Mouse (Mus musculus): ENCODE data around the gene St5.

Gene St5

DNA sequence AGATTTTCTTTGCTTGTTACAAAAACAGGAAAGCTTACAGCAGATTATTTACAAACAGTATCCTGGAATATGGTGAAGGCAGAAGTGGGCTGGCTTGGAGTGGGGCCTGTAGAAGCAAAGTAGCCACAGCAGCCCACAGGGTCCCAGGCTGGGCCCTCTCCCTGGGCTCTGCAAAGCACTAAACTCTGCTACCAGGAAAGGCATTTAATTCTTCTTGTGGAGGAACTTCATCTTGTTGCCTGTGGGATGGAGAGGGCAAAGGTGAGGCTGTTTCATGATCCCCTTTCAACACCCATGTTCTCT lies 179.0 kb downstream of the St5 start:
- no peak for DNase-seq

DNA sequence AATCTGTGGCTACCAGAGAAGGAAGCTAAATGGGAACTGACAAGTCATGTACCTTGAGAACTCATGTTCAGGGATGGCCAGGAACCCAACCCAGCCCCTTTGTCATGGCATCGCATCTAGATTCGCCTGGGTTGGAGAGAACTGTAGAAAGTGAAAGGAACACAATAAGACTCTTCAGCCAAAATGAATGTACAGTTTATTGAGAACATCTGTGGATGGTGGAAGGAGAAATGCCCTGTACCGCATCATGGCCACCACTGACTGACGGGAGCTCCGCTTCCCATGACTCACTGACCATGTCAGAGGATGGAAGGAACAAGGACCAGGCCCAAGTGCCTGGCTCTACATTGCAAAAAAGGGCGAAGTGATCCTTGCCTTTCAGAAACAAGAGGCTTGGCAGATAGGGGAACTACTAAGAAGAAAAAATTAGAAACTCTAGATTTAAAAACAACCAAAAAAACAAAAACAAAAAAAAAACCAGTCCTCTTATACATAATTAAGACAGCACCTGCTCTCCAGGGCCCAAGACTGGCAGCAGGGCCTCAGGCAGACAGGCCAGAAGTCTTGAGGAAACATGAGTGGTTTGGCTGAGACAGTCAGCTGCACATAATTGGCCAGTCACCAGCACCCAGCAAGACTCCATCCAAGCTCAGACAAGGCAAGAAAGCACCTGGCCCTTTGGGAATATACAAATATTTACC lies 179.5 kb downstream of the St5 start:
- no peak for DNase-seq

DNA sequence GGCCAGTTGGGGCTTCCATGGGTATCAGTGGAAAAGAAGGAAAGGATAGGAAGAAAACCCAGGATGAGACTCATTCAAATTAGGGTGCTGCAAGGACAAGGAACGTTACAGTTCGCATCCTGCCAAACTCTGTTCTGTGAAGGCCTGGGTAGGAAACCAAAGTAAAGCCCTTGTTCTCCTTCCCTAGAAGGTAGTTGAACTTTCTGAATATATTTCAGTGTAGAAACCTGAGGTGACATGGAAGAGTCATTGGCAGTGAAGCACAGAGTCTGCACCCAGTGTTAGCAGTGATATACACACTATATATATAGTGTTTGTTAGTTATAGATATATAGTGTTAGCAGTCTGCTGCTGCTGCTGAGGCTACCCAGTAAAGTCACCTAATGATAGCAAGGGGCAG lies 180.1 kb downstream of the St5 start:
- no peak for DNase-seq

DNA sequence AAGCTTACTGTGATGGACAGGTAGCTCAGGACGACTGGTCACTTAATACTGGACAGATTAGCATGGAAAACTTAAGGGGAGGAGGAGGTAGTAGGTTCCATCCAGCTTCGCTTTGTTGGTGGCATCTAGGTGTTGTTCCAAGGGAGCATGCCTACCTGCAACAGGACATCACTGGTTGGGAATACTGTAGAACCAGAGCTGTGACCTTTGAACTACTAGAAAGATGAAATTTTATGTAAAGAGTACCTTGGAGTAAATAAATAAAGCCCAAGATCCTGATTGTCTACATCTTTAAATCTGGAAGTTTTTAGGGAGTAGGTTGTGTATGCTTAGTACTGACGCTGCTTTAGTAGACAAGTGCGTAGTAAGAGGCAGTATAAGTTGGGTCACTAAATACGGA lies 181.3 kb downstream of the St5 start:
- no peak for DNase-seq

DNA sequence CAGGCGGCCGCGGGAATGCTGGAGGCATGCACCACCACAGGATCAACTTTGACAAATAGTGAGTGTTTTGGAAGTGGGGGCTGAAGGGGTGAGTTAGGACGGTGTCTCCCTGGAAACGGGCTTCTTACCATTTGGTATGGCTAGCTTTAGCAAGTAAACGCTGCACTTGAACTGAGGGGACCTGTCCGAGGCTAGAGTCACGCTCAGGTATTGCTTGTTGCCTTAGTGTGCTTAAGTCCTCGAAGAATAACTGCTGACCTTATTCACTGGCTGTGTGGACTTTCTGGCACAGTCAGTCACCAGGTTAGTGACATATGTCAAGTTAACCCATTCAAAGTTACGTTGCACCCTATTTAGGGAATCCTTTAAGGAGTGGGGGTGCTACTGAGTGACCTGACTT lies 183.5 kb downstream of the St5 start:
- no peak for DNase-seq

DNA sequence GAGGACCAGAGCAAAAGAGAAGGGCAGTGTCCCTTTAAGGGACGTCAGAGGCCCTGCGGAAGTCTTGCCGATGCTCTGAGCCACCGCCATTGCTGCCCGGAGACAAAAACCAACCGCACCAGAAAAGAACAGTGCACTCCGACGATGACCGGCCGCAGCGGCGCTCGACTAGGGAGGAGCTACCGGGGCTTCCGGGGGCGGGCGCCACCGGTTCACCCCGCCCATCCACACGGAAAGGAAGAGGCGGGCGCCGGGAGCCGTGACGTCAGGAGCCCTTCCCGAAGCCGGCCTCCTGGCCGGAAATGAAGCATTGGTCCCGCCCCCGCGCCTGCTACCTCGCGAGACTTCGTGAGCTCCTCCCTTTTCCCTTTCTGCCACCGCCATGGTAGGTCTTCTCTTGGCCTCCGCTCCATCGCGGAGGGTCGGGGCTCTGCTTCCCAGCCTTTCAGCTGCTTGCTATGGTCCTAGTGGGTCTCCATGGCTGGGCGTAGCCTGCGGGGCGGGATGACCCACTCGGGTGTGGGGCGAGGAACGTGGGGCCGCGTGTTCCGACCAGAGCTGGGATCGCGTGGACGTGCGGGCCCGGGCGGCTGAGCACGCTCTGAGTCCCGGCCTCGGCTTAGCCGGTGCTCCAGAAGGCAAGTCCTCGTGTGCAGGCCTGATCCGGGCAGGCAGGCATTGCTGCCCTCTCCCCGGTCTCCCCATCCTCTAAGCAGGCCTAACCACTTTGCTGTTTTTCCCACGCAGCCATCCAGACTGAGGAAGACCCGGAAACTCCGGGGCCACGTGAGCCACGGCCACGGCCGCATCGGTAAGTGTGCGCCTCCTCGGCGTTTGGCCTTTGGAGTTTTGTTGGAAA lies 184.3 kb downstream of the St5 start, which contains the start of gene Rpl27a:
TSS of gene Rpl27a (plus strand) at position 310 of the 859 bp plus-strand sequence.
- peak; percentile 98 to 99 for DNase-seq

DNA sequence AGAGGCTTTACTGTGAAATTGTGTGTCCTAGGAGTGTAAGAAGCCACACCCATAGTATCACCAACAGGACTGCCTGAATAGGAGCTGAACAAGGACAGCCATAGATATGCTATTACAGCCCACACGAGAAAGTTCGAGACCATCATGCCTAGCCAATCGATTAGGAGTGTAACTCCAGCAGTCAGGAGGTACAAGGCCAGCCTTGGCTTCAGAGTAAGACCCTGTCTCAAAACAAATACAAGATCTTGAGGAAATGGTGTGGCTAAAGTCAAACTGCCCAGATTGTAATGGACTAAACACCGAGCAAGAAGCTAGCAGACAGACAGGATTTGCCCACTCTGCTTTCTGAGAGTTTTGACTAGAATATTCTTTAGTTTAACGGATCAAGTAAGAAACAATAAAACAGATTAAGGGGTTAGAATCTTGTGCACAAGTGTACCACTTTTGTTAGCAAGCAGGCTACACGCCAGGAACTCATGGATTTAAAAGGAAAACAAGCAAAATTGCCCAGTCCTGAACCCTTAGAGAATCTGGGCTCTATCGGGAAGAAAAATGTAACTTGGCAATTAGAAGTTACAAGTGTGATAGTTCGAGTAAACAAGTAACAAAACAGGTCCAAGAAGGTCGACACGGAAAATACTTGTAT lies 185.2 kb downstream of the St5 start:
- DNase-seq: no peak

DNA sequence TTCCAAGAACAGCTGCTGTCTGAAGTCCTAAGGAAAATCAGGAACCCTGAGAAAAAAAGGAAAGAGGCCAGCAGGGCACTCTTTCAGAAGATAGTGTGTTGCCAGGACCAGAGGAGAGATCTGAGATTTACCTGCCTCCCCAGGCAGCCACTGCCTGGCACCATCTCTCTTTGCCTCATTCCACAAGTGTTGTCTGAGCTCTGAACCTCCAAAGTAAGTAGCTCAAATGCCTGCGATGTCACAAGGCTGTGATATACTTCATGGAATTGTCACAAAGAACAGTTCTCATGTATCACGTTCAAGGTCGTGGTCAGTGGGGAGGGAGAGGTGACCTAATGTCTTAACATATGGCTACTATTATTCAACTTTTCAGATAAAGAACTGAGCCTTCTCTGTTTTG lies 186.9 kb downstream of the St5 start:
- no peak for DNase-seq

DNA sequence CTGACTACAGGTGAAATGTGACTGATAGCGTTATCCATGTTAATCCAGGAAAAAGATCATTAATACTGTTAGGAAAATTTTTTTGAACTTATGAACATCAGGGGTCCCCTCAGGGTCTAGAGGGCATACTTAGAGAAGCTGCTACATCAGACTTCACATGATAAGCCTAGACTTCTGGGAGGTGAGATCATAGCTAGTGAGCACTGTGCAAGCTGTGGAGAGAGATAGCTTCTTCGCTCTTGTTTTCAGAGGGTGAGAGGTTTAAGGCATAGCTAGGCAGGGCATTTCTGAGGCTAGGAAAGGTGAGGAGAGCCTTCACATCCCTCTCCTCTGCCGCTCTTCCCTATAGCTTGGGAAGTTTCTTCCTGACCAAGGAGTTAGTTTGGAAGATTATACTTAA lies 191.6 kb downstream of the St5 start:
- no peak for DNase-seq

DNA sequence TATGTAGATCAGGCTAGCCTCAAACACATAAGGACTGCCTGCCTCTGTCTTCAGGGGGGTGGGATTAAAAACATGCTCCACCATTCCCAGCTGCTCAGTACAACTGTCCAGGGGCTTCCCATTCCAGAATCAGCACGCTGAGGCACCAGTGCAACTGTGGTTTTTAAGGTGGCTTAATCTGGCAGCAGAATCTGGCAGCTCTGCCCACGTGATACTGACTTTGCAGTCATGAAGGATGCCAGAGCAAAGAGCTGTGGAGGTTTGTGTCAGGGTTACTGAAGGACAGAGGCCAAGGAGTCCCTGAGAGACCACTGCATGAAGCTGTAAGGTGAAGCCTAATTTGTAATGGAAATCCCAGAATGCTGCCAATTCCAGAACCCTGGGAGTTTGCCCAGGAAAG lies 192.6 kb downstream of the St5 start:
- no peak for DNase-seq

DNA sequence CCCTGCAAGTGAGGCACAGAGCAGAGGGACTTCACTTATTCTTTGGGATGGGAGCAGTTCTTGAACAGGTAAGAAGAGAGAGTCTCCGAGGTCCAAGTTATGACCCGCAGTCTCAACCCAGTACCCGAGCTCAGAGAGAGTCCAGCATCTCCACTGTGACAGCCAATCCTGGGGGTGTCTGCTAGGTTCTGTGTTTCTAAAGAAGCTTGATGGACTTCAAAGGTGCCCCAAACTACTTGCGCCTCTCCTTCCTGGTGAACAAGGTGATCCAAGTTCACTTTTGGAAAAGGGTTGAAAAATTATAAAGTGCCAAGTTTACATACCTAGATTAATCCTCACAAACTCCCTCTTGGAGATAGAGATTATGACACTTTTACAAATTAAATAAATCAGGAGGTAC lies 195.4 kb downstream of the St5 start, which contains the start of gene Trim66:
TSS of gene Trim66 (minus strand) at position 101 of the 400 bp plus-strand sequence.
- no peak for DNase-seq

DNA sequence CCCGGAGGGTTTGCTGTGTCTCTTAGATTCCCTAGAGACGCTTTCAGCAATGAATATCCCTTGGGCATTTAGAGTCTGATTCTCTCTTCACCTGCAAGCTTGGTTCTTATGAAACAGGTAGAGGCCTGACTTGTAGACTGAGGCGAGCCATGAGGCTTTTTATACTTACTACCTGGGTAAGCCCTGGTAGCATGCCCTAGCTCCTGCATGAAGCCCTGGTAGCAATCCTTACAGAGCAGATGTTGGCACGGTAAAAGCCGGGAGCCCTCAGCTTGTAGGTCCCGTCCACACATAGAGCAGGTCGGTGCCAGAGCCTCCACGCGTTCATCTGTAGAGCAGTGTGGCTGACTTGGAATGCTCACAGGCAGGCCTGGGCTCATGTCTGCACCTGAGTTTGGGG lies 195.8 kb downstream of the St5 start:
- no peak for DNase-seq

DNA sequence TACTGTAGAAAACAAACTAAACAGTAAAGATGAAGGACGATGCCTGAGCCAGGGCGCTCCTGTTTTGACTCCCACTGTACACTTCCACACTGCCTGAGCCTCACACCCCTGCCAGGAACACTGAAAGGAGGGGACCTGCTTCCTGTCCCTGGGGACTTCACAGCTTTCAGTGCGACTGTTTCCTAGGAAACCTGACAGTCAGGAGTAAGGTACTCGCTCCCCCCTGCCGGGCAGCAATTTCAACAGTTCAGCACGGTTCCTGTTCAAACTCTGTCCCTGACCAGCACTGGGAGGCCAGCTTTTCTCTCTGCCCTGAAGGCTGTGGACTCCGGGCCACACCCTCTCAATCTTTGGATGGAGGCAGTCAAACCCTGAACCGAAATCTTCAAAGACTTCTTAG lies 196.3 kb downstream of the St5 start:
- DNase-seq: no peak

DNA sequence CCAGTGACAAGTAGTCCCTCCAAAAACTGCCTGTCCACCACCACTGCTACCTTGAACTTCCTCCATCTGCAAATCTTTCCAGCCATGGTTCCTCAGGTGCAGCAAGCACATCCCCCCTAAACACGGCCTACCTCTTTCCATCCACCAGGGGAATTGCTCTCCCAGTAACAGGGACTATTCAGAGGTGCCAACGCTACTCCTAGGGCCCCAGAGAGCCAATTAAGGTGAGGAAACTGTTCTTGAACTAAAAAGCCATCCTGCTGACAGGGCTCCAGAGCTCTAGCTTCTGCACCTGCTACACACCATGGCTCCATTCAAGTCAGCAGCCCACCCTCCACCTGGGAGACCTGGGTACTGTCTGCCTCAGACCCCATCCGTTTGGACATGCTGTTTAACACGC lies 205.9 kb downstream of the St5 start:
- no peak for DNase-seq

DNA sequence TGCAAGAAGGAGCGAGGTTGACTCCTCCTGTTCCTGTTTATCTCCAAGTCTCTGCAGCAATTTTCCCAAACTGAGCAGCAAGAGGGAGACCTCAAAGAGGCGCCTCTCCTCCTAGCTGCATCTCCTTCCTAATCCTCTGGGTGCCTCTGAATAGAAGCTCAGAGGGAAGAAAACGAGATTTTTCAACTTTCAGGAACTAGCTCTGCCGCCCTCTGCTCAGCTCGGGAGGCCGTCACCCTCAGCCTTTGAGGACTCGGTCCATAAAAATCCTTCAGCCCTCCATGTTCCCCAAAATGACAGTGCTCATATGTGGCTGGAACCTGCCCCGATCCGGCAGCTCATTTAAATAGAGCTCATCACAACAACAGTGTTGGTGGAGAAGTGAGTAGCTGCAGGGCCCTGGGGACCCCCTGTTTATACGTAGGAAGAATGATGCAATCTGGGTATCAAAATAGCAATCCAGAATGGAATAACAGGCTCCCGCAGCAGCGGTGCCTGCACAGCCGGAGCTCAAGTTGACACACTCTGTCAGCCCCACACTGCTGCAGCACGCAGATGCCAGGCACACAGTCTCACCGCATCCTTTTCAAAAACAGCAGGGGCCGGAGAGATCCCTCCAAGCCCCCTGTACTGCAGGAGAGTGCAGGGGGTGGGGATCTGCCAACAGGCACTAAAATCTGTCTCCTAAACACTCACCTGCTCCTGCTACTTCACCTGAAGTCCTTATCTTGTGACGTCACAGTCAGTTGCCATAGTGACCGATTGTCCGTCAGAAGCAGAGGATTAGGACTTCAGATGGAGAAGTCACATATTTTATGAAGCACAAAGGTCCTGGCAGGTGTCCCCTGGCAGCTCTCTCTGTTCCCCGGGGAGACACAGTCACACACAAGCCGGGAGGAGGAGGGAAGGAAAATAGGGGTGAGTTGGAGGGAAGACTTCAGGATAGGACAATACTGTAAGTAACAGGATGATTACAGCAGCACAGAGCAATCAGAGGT lies 209.8 kb downstream of the St5 start:
- no peak for DNase-seq

DNA sequence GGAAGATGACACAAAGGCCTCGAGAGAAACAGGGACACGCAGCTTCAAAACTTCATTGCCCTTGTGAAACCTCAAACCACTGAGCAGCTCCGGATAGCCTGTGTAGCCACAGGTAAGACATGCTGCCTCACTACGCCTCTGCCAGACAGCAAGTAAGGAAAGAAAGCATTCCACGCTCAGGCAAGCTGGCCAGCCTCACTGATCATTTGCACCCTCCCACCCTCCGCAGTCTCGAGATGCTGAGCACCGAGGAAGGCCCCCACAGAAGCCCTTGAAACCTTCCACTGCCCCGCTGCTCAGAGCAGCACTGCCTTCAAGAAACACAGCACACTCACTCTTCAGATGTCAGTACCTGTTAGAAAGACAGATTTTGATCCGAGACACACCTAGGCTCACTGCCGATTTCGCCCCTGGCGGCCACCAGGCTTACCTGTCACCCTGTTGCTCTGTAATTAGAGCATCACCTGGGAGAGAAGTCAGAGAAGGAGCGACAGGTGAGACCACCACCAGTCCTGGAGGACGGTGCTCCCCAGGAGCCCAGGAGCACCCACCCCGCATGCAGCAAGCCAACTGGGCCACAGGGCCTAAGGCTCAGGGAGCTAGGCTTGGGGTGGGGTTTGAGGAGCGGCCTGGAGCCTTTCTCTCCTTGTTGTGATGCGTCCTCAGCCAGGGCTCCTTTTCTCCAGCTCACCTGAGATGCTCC lies 210.6 kb downstream of the St5 start:
- DNase-seq: no peak

DNA sequence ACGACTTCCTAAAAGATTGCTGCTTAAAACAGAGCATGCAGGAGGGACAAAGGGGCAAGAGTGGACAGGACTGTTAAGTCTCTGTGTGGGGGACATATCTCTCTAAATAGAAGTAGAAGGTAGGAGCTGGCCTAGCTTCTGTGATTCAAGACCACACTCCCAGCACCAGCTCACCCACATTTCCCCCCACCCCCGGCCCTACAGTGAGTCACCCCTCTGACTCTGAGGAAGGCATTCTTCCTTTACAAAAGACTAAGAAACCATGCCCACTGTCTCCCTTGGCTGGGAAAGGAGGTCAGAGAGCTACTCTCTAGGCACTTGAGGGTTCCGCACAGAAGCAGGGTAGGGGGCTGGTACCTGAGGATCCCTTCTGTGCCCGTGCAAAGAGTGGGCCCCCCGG lies 219.2 kb downstream of the St5 start:
- DNase-seq: no peak

DNA sequence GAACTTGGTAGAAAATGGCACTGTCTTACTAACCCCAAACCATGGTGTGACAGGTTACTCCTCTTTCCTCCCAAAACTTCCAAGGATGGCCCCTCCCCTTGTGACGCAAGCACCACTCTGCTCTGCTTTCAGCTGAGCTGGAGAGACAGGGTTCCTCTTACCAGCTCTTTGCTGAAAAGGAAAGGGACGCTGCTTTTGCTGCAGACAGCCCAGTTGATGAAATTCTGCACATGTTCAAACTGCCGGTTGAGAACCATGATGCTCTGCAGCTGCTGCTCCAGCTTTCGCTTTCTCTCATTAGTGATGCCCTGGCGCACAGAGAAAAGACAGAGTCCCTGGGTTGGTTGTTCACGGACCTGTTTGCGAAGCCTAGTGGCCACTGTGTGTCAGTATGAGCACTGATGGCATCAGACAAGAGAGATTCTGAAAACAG lies 222.6 kb downstream of the St5 start:
- DNase-seq: no peak

DNA sequence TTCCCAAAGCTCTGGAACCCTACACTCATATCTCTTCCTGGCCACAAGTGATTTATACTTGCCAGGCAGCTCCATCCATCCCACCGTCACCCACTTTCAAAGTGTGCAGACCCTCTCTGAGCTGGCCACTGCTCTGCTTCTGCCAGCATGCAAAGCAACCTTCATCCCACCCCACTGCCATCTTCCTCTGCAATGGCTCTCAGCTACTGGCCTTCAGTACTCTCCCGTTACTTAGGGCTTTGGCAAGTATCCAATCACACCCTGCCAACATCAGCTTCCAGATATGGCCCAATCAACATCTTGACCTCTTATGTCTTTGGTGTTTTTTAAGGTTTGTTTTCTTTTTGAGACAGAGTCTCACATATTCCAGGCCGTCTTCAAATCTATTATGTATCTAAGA lies 225.5 kb downstream of the St5 start:
- DNase-seq: no peak
